Mouse (Mus musculus) myocyte (in vitro differentiated cells): ENCODE results near the gene Gnaz. TPM values are rescaled to one million over a fixed set of nuclear protein-coding genes. Genes with fewer than 3 reads are reported as not detected.
A peak's percentile ranks its signal among the peaks of the same experiment; 100 is the strongest.

Source experiments
- H3K27me3 ChIP-seq: one replicate; pipeline ENCODE4 v1.6.1; 2011; ENCODE audit not compliant: control insufficient read depth, insufficient read depth, insufficient read length
- H3K36me3 ChIP-seq: one replicate; pipeline ENCODE4 v1.6.1; 2011; ENCODE audit not compliant: control insufficient read depth, insufficient read depth
- H3K4me2 ChIP-seq: one replicate; pipeline ENCODE4 v1.6.1; 2011; ENCODE audit warnings: low read depth, control low read depth
- H3K4me3 ChIP-seq: one replicate; pipeline ENCODE4 v1.5.1; 2011; ENCODE audit warnings: mild to moderate bottlenecking, control low read depth, moderate library complexity
- H3K79me2 ChIP-seq: one replicate; pipeline ENCODE4 v1.6.1; 2011; ENCODE audit not compliant: control insufficient read depth, insufficient read depth
- H3ac ChIP-seq: one replicate; pipeline ENCODE4 v1.6.1; 2011; ENCODE audit not compliant: control insufficient read depth, insufficient read length
- CEBPB ChIP-seq: IDR thresholded peaks from 2 replicates; pipeline ENCODE4 v1.6.1; 2011; ENCODE audit warnings: mild to moderate bottlenecking, moderate library complexity; ENCODE audit not compliant: poor library complexity, insufficient read depth, severe bottlenecking
- E2F4 ChIP-seq: IDR thresholded peaks from one replicate; pipeline ENCODE4 v1.6.1; 2011; ENCODE audit warnings: mild to moderate bottlenecking, control low read depth, moderate library complexity; ENCODE audit not compliant: insufficient read depth
- MAX ChIP-seq: IDR thresholded peaks from one replicate; pipeline ENCODE4 v1.6.1; 2011; ENCODE audit warnings: low read depth, mild to moderate bottlenecking, control low read depth
- MYOD1 ChIP-seq, 3 experiments: IDR thresholded peaks; one replicate each; pipeline ENCODE4 v1.6.1; 2011; ENCODE audit warnings: control low read depth in 2 of 3, low read depth in 2 of 3, mild to moderate bottlenecking in 2 of 3, moderate library complexity in 1 of 3; ENCODE audit not compliant: insufficient read length in 2 of 3, control insufficient read depth in 1 of 3
- MYOG ChIP-seq, 3 experiments: IDR thresholded peaks; one replicate each; pipeline ENCODE4 v1.6.1; 2011; ENCODE audit warnings: control low read depth in 2 of 3, low read depth in 2 of 3, mild to moderate bottlenecking in 2 of 3; ENCODE audit not compliant: insufficient read length in 2 of 3, control insufficient read depth in 1 of 3, insufficient read depth in 1 of 3
- POLR2A ChIP-seq: IDR thresholded peaks from one replicate; pipeline ENCODE4 v1.6.1; 2011; ENCODE audit warnings: low read depth, mild to moderate bottlenecking, control low read depth, moderate library complexity; ENCODE audit not compliant: insufficient read length
- POLR2AphosphoS2 ChIP-seq: IDR thresholded peaks from one replicate; pipeline ENCODE4 v1.6.1; 2011; ENCODE audit warnings: low read depth, control low read depth; ENCODE audit not compliant: insufficient read length
- REST ChIP-seq: IDR thresholded peaks from one replicate; pipeline ENCODE4 v1.6.1; 2011; ENCODE audit warnings: mild to moderate bottlenecking, control low read depth, moderate library complexity; ENCODE audit not compliant: insufficient read depth, insufficient read length
- SRF ChIP-seq: IDR thresholded peaks from one replicate; pipeline ENCODE4 v1.6.1; 2011; ENCODE audit warnings: low read depth; ENCODE audit not compliant: control insufficient read depth, insufficient read length
- TCF12 ChIP-seq: IDR thresholded peaks from one replicate; pipeline ENCODE4 v1.6.1; 2011; ENCODE audit warnings: mild to moderate bottlenecking, control low read depth; ENCODE audit not compliant: poor library complexity, insufficient read depth, severe bottlenecking
- TCF3 ChIP-seq: IDR thresholded peaks from one replicate; pipeline ENCODE4 v1.6.1; 2011; ENCODE audit warnings: low read depth, control low read depth; ENCODE audit not compliant: insufficient read length
- USF1 ChIP-seq: IDR thresholded peaks from one replicate; pipeline ENCODE4 v1.6.1; 2011; ENCODE audit warnings: low read depth, mild to moderate bottlenecking, control low read depth, moderate library complexity
- polyA plus RNA-seq: library from polyadenylated mRNA; unstranded; fragments of >200 nt; fragmentation: generic; extraction: Trizol; gene quantifications from one replicate; pipeline ENCODE4 v1.2.1, GENCODE M21; 2012; ENCODE audit warnings: missing spikeins

Gnaz gene
- polyA plus RNA-seq, 1 experiment: 0.54 TPM

- no peak overlapping the region for H3ac ChIP-seq
- no peak overlapping the region for H3K4me2 ChIP-seq
- TF ChIP-seq MAX (no peak), POLR2A (no peak), TCF3 (no peak), SRF (no peak), MYOD1 (IDR thresholded peaks at IDR 0.05; ENCODE audit: control insufficient read depth in 1 of 3, insufficient read length in 2 of 3, low read depth in 2 of 3) (peak in 2 of 3 experiments; percentile 24 to 46), REST (no peak), MYOG (IDR thresholded peaks at IDR 0.05; ENCODE audit: control insufficient read depth in 1 of 3, insufficient read depth in 1 of 3, insufficient read length in 2 of 3, low read depth in 2 of 3) (no peak)
- H3K4me3 ChIP-seq: no peak overlapping the region
- no peaks in the 10 kb centered on the region for H3K27me3 ChIP-seq
- no peaks in the 10 kb centered on the region for H3K36me3 ChIP-seq
- no peaks in the 10 kb centered on the region for H3K79me2 ChIP-seq
These were observed 44.2 kb upstream of the Gnaz start for GRCm38 (mm10) chr10:74922763-74923162.

DNA sequence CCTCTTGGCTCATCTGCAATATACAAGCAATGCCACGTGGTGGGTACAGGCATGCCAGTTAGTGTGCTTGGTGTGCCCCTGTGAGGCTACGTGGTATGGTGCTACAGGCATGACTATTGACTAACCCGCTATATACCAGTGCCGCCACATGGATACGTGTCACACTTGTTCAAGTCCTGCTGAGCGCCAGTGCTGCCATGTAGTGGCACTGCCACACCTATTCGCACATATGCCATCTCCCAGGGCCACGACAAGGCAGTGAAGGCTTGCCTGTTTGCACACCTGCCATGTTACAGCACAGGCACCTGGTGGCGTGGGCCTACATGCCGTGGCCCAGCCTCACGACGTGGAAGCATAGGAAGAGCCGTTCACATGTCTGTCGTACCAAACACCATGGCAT, 42.7 kb upstream of the Gnaz start:
- H3K36me3 ChIP-seq: no peaks in the 10 kb centered on the region
- no peak overlapping the region for H3K4me3 ChIP-seq
- H3ac ChIP-seq: no peak overlapping the region
- no peaks in the 10 kb centered on the region for H3K79me2 ChIP-seq
- no peak overlapping the region for H3K4me2 ChIP-seq
- TF ChIP-seq REST: no peak
- no peak for TF ChIP-seq POLR2A
- TF ChIP-seq TCF12: no peak
- TF ChIP-seq POLR2AphosphoS2: no peak
- TF ChIP-seq E2F4: no peak
- no peak for TF ChIP-seq TCF3
- no peak for TF ChIP-seq SRF
- TF ChIP-seq MYOD1 (IDR thresholded peaks at IDR 0.05; ENCODE audit: control insufficient read depth in 1 of 3, insufficient read length in 2 of 3, low read depth in 2 of 3): no peak
- H3K27me3 ChIP-seq: no peaks in the 10 kb centered on the region

GRCm38 (mm10) chr10:74925324-74925723, 41.7 kb upstream of the Gnaz start:
- Histone ChIP-seq H3K4me3 (no peak overlapping the region), H3K79me2 (no peaks in the 10 kb centered on the region), H3K36me3 (no peaks in the 10 kb centered on the region), H3K27me3 (no peaks in the 10 kb centered on the region), H3ac (no peak overlapping the region), H3K4me2 (no peak overlapping the region)
- TF ChIP-seq CEBPB (no peak), POLR2AphosphoS2 (no peak), MYOG (IDR thresholded peaks at IDR 0.05; ENCODE audit: control insufficient read depth in 1 of 3, insufficient read depth in 1 of 3, insufficient read length in 2 of 3, low read depth in 2 of 3) (no peak), MAX (no peak), TCF12 (no peak), MYOD1 (IDR thresholded peaks at IDR 0.05; ENCODE audit: control insufficient read depth in 1 of 3, insufficient read length in 2 of 3, low read depth in 2 of 3) (no peak), USF1 (no peak), POLR2A (no peak), TCF3 (no peak), REST (no peak), E2F4 (no peak), SRF (no peak)

- Histone ChIP-seq H3ac (no peak overlapping the region), H3K27me3 (no peaks in the 10 kb centered on the region), H3K4me3 (no peak overlapping the region), H3K4me2 (no peak overlapping the region), H3K79me2 (no peaks in the 10 kb centered on the region), H3K36me3 (no peaks in the 10 kb centered on the region)
- TF ChIP-seq REST: no peak
- no peak for TF ChIP-seq SRF
- TF ChIP-seq TCF3: no peak
- no peak for TF ChIP-seq TCF12
- no peak for TF ChIP-seq MAX
- no peak for TF ChIP-seq CEBPB
- TF ChIP-seq MYOG (IDR thresholded peaks at IDR 0.05; ENCODE audit: control insufficient read depth in 1 of 3, insufficient read depth in 1 of 3, insufficient read length in 2 of 3, low read depth in 2 of 3): no peak
- no peak for TF ChIP-seq USF1
- no peak for TF ChIP-seq MYOD1 (IDR thresholded peaks at IDR 0.05; ENCODE audit: control insufficient read depth in 1 of 3, insufficient read length in 2 of 3, low read depth in 2 of 3)
- no peak for TF ChIP-seq POLR2A
- TF ChIP-seq E2F4: no peak
- TF ChIP-seq POLR2AphosphoS2: no peak
These were observed 38.7 kb upstream of the Gnaz start for GRCm38 (mm10) chr10:74928276-74928675.

DNA sequence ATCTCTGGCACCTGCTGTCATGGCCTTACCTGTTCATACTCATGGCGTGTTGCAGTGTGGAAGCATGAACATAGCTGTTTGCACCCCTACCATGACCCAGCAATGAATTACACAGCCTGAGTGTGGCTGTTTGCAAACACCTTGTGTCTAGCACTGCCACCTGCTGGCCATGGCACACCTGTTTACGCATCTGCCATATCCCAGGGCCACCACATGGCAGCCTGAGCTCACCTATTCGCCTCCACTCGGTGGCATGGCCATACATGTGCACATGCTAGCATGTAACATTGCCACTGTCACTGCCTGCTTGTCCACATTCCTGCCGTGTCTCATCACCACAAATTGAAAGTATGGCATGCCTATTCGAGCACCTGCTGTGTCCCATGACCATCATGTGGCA, 37.4 kb upstream of the Gnaz start:
- no peak overlapping the region for H3ac ChIP-seq
- TF ChIP-seq USF1 (no peak), MAX (no peak), MYOD1 (IDR thresholded peaks at IDR 0.05; ENCODE audit: control insufficient read depth in 1 of 3, insufficient read length in 2 of 3, low read depth in 2 of 3) (no peak), POLR2A (no peak)
- H3K79me2 ChIP-seq: no peaks in the 10 kb centered on the region
- H3K4me3 ChIP-seq: no peak overlapping the region
- H3K36me3 ChIP-seq: no peaks in the 10 kb centered on the region
- no peak overlapping the region for H3K4me2 ChIP-seq
- no peaks in the 10 kb centered on the region for H3K27me3 ChIP-seq
